Mouse (Mus musculus): ENCODE measurements around the gene Cmtm8.
A peak's percentile ranks its signal among the peaks of the same experiment; 100 is the strongest.

The Cmtm8 gene

DNA sequence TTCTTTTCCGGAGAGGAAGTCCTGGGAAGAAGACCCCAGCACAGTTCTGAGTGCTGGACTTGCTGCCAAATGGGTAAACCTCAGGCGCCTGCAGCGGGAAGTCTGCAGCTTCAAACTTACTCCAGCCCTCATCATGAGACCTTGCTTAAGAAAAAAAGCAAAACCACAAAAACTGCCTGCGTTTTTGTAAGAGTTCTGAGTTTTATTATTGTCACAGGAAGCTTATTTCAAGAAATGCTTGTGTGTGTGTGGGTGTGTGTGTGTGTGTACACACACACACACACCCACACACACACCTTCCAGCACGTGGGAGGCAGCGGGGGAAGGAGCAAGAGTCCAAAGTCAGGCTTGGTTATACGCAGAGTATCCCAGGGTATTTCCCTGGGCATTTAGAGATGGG is 85.7 kb downstream of the Cmtm8 start:
- no peak for DNase-seq (ENCODE audit: extremely low read depth, low read depth)

DNA sequence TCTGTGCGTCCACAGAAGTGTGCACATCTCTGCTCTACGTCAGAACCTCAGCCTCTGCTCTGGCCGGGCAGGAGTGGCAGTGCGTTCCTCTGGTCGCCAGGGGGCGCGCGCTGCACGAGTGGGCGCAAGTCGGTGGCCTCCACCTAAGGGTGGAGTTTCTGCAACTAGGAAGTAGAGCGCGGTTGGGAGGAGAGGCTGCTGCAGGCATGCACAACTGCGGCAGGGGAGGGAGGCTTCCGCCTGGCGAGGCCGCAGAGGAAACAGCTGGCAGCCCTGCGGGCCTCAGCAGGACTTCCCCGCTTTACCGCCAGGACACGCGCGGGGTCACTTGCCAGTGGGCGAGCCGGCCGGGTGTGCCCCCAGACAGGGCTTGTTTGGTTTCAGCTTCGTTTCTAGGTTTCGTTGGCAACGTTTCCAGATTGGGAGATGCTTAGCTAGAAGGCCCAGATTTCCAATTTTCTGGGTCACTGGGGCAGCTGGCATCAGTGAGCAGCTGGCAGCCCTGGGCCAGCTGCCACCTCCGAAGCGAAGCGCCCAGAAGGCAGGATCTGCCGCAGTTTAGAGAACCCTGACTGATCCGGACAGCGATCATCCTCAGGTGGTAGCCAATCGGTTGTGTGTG is 91.0 kb downstream of the Cmtm8 start:
- DNase-seq (ENCODE audit: extremely low read depth, low read depth) = peak; percentile 71

DNA sequence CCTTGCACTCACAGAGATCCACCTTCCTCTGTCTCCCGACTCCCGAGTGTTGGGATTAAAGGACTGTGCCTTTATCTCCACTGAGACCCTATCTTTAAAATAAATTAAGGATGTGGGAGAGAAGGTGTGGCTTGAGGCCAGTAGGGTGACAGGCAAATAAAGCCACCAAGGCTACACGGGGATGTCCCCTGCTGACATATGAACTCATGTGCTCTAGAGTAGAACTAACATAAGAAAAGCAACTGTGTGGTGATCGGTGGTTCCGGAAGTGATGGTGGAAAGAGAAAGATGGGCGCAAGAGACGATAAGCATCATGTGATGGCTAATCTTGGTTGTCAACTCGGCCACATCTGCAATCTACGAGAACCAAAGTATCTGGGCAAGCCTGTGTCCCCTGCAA is 91.6 kb downstream of the Cmtm8 start:
- DNase-seq (ENCODE audit: extremely low read depth, low read depth) = no peak

DNA sequence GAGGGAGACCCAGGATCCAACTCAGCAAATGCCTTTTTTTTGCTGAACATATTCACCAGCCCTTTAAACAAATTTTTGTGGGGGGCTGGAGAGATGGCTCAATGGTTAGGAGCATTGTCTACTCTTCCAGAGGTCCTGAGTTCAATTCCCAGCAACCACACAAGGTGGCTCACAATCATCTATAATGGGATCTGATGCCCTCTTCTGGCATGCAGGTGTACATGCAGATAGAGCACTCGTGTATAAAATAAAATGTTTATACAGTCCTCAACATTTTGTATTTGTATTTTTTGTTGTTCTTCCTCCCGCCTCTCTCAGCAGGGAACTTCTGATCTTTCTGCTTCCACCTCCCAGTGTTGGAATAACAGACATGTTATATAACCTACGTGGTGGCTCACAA is 92.4 kb downstream of the Cmtm8 start:
- no peak for DNase-seq (ENCODE audit: extremely low read depth, low read depth)

DNA sequence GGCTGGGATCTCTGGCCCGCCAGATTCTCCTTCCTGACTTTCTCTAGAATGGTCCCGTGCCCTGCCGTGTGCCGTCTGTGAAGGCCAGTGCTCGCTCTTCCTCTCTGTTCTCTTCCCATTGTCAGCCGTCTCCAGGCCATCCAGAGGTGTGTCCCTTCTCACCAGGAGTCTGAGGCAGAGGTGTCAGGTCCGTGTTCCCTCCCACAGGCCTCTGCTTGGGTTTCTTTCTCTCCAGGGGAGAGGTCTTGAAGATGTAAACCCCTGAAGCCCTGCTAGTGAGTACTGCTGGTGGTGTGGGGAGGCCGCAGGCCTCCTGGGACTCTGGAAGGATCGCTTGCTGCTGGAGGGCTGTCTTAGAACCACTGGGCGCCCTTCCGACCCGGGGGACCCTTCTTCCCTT is 96.5 kb downstream of the Cmtm8 start:
- DNase-seq (ENCODE audit: extremely low read depth, low read depth) = no peak

DNA sequence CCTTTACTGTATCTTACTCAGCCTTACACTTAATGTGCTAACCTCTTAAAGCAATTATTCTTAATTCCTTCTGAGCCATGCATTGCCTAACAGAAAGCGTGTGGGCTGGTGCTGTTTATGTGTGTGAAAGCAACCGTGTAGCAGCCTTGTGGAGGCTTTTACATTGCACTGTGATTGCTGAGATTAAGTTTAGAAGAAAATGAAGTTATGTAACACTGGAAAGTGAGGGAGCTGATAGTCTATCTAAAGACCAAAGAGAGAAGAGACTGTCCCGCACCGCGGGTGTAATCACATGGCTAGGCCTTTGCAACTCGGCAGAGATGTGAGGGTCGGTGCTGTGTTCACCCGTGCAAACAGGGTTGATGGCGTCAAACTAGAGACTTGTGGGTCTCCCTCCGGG is 96.9 kb downstream of the Cmtm8 start:
- DNase-seq (ENCODE audit: extremely low read depth, low read depth) = no peak

DNA sequence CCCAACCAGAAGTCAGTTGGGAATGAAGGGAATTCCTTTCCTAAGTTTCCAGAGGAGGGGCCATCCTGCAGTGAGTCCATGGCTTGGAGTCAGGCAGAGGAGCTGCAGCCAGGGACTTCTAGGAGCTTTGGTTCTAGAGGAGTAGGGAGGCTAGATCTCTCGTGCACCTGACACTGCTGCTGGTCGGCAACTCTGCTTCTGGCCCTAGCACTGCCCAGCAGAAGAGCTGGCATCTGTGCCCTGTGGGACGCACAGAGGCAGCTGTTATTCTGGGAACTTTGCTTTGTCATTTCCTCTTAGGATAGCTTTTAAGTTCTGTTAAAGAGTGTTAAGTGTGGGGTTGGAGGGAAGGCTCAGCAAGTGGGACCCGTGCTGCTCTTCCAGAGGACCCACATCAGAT is 98.3 kb downstream of the Cmtm8 start:
- no peak for DNase-seq (ENCODE audit: extremely low read depth, low read depth)

DNA sequence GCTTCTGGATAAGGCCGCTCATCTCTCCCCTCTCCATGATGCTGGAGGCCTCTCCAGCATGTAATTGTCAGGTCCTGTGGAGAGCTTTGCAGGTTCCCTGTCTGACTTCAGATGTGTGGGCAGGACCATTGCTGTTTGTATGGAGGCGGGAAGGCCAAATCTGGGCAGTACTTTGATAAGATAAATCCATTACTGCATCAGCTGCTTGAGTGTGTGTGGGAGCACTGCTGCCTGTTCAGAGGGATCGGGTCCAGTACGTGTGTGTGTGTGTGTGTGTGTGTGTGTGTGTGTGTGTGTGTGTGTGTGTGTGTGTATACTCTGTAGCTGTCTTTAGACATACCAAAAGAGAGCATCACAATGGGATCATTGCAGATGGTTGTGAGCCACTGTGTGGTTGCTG is 98.8 kb downstream of the Cmtm8 start:
- DNase-seq (ENCODE audit: extremely low read depth, low read depth) = no peak

DNA sequence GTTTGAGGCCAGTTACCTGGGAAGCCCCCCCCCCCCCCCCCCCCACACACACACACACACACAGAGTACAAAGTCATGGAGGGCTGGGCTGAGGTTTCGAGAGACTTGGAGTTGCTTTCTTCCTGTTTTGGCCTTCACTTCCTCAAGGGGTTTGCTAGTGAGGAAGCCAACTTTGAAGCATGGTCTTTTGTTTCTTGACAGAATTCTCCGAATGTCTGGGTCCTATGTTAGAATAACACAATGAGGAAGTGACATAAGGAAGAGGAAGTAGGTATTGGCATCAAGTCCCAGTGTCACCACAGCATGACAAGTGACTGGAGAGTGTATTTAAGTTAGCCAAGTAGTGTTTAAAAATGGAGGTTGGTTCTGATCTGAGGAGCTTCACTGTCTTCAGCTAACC is 101.2 kb downstream of the Cmtm8 start:
- DNase-seq (ENCODE audit: extremely low read depth, low read depth) = peak; percentile 91

DNA sequence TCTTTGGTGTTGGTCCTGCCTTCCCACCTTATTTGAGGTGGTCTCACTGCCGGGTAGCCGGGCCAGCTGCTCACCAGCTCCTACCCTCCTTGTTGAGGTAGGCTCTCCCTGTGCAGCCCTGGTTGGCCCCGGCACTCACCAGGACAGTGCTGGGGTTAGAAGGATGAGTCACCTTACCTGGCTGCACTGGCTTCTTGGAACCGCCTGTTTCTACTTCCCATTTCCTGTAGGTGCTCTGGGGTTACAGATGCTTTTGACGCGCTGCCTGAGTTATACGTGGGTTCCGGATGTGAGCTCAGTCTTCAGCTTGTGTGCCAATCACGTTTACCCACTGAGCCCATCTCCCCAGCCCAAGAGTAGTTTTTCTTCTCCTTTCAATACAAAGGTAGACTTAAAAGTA is 103.6 kb downstream of the Cmtm8 start:
- no peak for DNase-seq (ENCODE audit: extremely low read depth, low read depth)
